ENCODE assay signal across 14 mouse cellular contexts in genomic region chr7:82368047-82368446, GRCm38 (mm10). TPM values are rescaled to one million over a fixed set of nuclear protein-coding genes. Genes with fewer than 3 reads are reported as not detected.
"Had no signal": no experiment of that assay in that cellular context is flagged by ENCODE, and none has a peak within 500 bp of the region (broad histone marks: within the 10 kb centered on the region; RNA-seq: fewer than 3 reads in every experiment).

No protein-coding gene starts in this region.

- H3K36me3 ChIP-seq: midbrain, embryonic 15.5 days; neural tube, embryonic 12.5 days had no signal

- H3K9me3 ChIP-seq: midbrain, embryonic 15.5 days; neural tube, embryonic 12.5 days had no signal

- H3K4me2 ChIP-seq: midbrain, embryonic 11.5 days; midbrain, embryonic 15.5 days; neural tube, embryonic 12.5 days had no signal

- H3K9ac ChIP-seq: liver, embryonic 14.5 days; midbrain, embryonic 15.5 days; neural tube, embryonic 12.5 days had no signal

- H3K4me1 ChIP-seq: midbrain, embryonic 15.5 days; neural tube, embryonic 12.5 days had no signal

- ATAC-seq: midbrain, embryonic 15.5 days had no signal

- H3K27ac ChIP-seq: layer of hippocampus, adult 2 months; liver, embryonic 14.5 days; midbrain, embryonic 15.5 days; neural tube, embryonic 12.5 days had no signal

- H3K4me3 ChIP-seq: layer of hippocampus, adult 2 months; midbrain, embryonic 15.5 days; neural tube, embryonic 12.5 days had no signal

- DNase-seq: kidney, postnatal 10 days; kidney, postnatal 4 days; lung, adult 2 months; lung, postnatal 10 days; lung, postnatal 4 days; retina, postnatal 1 day; right cerebral cortex, postnatal 4 days; thymus, postnatal 4 days had no signal

- H3K27me3 ChIP-seq: midbrain, embryonic 15.5 days; neural tube, embryonic 12.5 days had no signal

RNA-seq across cellular contexts. Expression of gene Adamtsl3, which starts 32.6 kb away (rescaled TPM):
- total RNA-seq: monocyte, adult 5-6 weeks had no signal
- polyA plus RNA-seq: midbrain, embryonic 11.5 days had no signal
